Comparison of ENCODE assay signal across 8 mouse cellular contexts in the genomic region with DNA sequence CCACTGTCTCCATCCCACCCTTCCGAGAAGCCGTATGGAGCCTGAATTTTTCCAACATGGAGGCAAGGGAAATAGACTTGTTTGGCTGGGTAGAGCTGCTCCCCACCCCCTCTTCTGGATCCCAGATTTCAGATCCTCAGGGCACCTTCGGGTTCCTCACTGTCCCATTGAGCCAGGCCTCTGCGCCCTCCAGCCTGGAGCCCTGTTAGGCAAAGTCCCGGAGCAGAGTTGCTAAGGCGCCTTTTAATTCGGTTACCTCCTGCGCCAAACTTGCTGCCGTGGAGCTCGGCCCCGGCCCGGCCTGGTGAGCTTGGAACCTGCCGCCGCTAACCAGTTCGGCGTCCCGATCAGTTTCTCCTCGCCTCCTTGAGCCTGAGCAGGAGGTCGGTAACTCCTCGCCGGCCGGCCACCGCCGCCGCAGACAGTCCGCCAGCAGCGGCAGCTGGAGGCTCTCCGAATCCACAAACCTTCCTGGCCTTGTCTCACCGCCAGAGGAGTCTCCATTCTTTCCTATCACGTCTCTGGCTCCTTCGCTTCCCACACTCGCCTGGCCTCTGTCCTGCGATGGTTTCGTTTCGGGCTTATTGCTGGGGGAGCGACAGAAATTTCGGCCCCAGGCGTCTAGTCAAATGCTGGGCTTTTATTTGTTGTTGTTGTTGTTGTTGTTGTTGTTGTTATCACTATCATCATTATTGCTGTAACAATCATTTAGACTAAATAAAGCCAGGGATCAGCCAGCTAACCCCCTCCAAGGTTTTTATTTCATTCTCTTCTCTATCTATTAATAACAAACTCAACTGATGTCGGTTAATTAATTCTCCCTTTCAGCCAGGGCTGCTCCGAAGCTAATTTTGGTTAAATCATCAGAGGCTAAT. TPM values are rescaled to one million over a fixed set of nuclear protein-coding genes. Genes with fewer than 3 reads are reported as not detected.
A peak's percentile ranks its signal among the peaks of the same experiment; 100 is the strongest.
DNase-seq lines count a peak whose midpoint lies in the region; ATAC-seq lines count a peak whose summit lies in the region.
"Had no signal": no experiment of that assay in that cellular context is flagged by ENCODE, and none has a peak within 500 bp of the region (broad histone marks: within the 10 kb centered on the region; RNA-seq: fewer than 3 reads in every experiment).

No protein-coding gene starts in this region.

- H3K36me3 ChIP-seq in hindbrain, embryonic 15.5 days = no peaks in the 10 kb centered on the region
- H3K36me3 ChIP-seq in liver, embryonic 13.5 days = no peaks in the 10 kb centered on the region

- H3K27ac ChIP-seq in hindbrain, embryonic 15.5 days (replicated peaks) = peak overlapping the region; percentile 96
- H3K27ac ChIP-seq in liver, embryonic 13.5 days = peak overlapping the region; percentile 39

- under 1% methylated on average over 40 of the region's 40 CpGs for WGBS in hindbrain, embryonic 15.5 days
- WGBS in liver, embryonic 13.5 days (ENCODE audit: insufficient replicate concordance) = 3% methylated on average over 40 of the region's 40 CpGs

- no peak for ATAC-seq in hindbrain, embryonic 15.5 days (ENCODE audit: low FRiP score, low read depth)
- no peak for ATAC-seq in liver, embryonic 13.5 days (ENCODE audit: low read depth)

- no peaks in the 10 kb centered on the region for H3K9me3 ChIP-seq in hindbrain, embryonic 15.5 days
- H3K9me3 ChIP-seq in liver, embryonic 13.5 days (replicated peaks) = no peaks in the 10 kb centered on the region

- H3K4me3 ChIP-seq in hindbrain, embryonic 15.5 days = peak overlapping the region; percentile 43
- H3K4me3 ChIP-seq in liver, embryonic 13.5 days (replicated peaks) = peak overlapping the region; percentile 32

- peak overlapping the region; percentile 63 for H3K9ac ChIP-seq in hindbrain, embryonic 15.5 days
- H3K9ac ChIP-seq in liver, embryonic 13.5 days = peak overlapping the region; percentile 45

- peaks cover 34% of the 10 kb centered on the region for H3K27me3 ChIP-seq in hindbrain, embryonic 15.5 days
- peaks cover 100% of the 10 kb centered on the region for H3K27me3 ChIP-seq in liver, embryonic 13.5 days

- H3K4me1 ChIP-seq in hindbrain, embryonic 15.5 days (replicated peaks) = peaks cover 58% of the 10 kb centered on the region
- peaks cover 7% of the 10 kb centered on the region; the same call in 1 of the 2 replicates for H3K4me1 ChIP-seq in liver, embryonic 13.5 days (replicated peaks)

- DNase-seq in R1 (ENCODE audit: low read depth, low spot score) = peak; percentile 58
- DNase-seq in adrenal gland, postnatal 36 days = peak; percentile 57 to 64
- DNase-seq in liver, embryonic 13.5 days = no peak
- DNase-seq in thymus, postnatal 36 days = no peak
- DNase-seq in thymus, postnatal 25 days = no peak
- DNase-seq in layer of hippocampus, postnatal 25 days (ENCODE audit: extremely low spot score in 1 of 2, low spot score in 1 of 2) = no peak

- H3K4me2 ChIP-seq in hindbrain, embryonic 15.5 days = peak overlapping the region; percentile 59
- peak overlapping the region; percentile 42 for H3K4me2 ChIP-seq in liver, embryonic 13.5 days

RNA-seq across cellular contexts. Expression of a gene that starts 8.4 kb away (rescaled TPM):
- total RNA-seq in adrenal gland, postnatal 36 days (2021) = 10 to 100 TPM; 20.0 to 21.8 TPM
- polyA plus RNA-seq in hindbrain, embryonic 15.5 days (2015; fragmentation: Nextera tagmentation; extraction: Ambion mirVana) = 26.8 and 32.9 TPM in 2 replicates
- 1.2 and 1.7 TPM in 2 replicates for polyA plus RNA-seq in liver, embryonic 13.5 days (2015; fragmentation: Nextera tagmentation; extraction: Ambion mirVana)
- not detected for total RNA-seq in layer of hippocampus, postnatal 25 days (2021)
- total RNA-seq: common myeloid progenitor, adult 5-6 weeks had no signal

RNA-seq across cellular contexts. Expression of a gene that starts 18.8 kb away (rescaled TPM):
- 10 to 100 TPM; 15.7 to 20.2 TPM for total RNA-seq in adrenal gland, postnatal 36 days (2021)
- polyA plus RNA-seq in hindbrain, embryonic 15.5 days (2015; fragmentation: Nextera tagmentation; extraction: Ambion mirVana) = 12.8 and 13.2 TPM in 2 replicates
- 0.08 and 0.13 TPM in 2 replicates for polyA plus RNA-seq in liver, embryonic 13.5 days (2015; fragmentation: Nextera tagmentation; extraction: Ambion mirVana)
- total RNA-seq in layer of hippocampus, postnatal 25 days (2021) = not detected

RNA-seq across cellular contexts. Expression of a gene that starts 23.6 kb away (rescaled TPM):
- total RNA-seq in adrenal gland, postnatal 36 days (2021) = not detected
- polyA plus RNA-seq in hindbrain, embryonic 15.5 days (2015; fragmentation: Nextera tagmentation; extraction: Ambion mirVana) = 0.30 and 0.52 TPM in 2 replicates
- 0.05 and 0.08 TPM in 2 replicates for polyA plus RNA-seq in liver, embryonic 13.5 days (2015; fragmentation: Nextera tagmentation; extraction: Ambion mirVana)
- not detected for total RNA-seq in layer of hippocampus, postnatal 25 days (2021)
- total RNA-seq: common myeloid progenitor, adult 5-6 weeks had no signal

RNA-seq across cellular contexts. Expression of a gene that starts 23.9 kb away (rescaled TPM):
- total RNA-seq in adrenal gland, postnatal 36 days (2021) = 10 to 100 TPM; 15.6 to 20.9 TPM
- polyA plus RNA-seq in hindbrain, embryonic 15.5 days (2015; fragmentation: Nextera tagmentation; extraction: Ambion mirVana) = 3.5 and 3.8 TPM in 2 replicates
- 0.16 and 0.20 TPM in 2 replicates for polyA plus RNA-seq in liver, embryonic 13.5 days (2015; fragmentation: Nextera tagmentation; extraction: Ambion mirVana)
- total RNA-seq in layer of hippocampus, postnatal 25 days (2021) = not detected

RNA-seq across cellular contexts. Expression of a gene that starts 38.8 kb away (rescaled TPM):
- 10 to 100 TPM; 16.1 to 27.0 TPM for total RNA-seq in adrenal gland, postnatal 36 days (2021)
- polyA plus RNA-seq in hindbrain, embryonic 15.5 days (2015; fragmentation: Nextera tagmentation; extraction: Ambion mirVana) = 115 and 140 TPM in 2 replicates
- polyA plus RNA-seq in liver, embryonic 13.5 days (2015; fragmentation: Nextera tagmentation; extraction: Ambion mirVana) = 0.44 and 0.58 TPM in 2 replicates
- not detected for total RNA-seq in layer of hippocampus, postnatal 25 days (2021)
- total RNA-seq: common myeloid progenitor, adult 5-6 weeks had no signal

Comparison
In these comparisons a context has a peak if more than half of its experiments do, and no peak if none do; other contexts are left out.
1. DNase-seq: peak in R1 (single experiment) and adrenal gland, postnatal 36 days (2 of 2); none in liver, embryonic 13.5 days (single experiment), thymus, postnatal 36 days (0 of 2), thymus, postnatal 25 days (single experiment) and layer of hippocampus, postnatal 25 days (0 of 2).
2. RNA of a gene that starts 8.4 kb away (total RNA-seq): 20.0 to 21.8 TPM in adrenal gland, postnatal 36 days; not detected in layer of hippocampus, postnatal 25 days; every median in the first group is over 10 times any median in the second.
3. RNA of a gene that starts 18.8 kb away (total RNA-seq): 15.7 to 20.2 TPM in adrenal gland, postnatal 36 days; not detected in layer of hippocampus, postnatal 25 days; every median in the first group is over 10 times any median in the second.